In genomic region chr3:105092721-105093505, GRCm38 (mm10) we compare ENCODE assay signal across 37 mouse cellular contexts. TPM values are rescaled to one million over a fixed set of nuclear protein-coding genes. Genes with fewer than 3 reads are reported as not detected.
DNase-seq lines count a peak whose midpoint lies in the region; ATAC-seq and TF ChIP-seq lines count a peak whose summit lies in the region.
"Had no signal": no experiment of that assay in that cellular context is flagged by ENCODE, and none has a peak within 500 bp of the region (broad histone marks: within the 10 kb centered on the region; RNA-seq: fewer than 3 reads in every experiment).

No protein-coding gene starts in this region.

- H3K27ac ChIP-seq in kidney, postnatal 0 days, result no peak overlapping the region
- H3K27ac ChIP-seq in kidney, embryonic 16.5 days (ENCODE audit: low read length), result no peak overlapping the region
- 0 out of 2 replicates have a peak overlapping the region, but pooled peaks have one; percentile 49 for H3K27ac ChIP-seq in midbrain, embryonic 14.5 days (replicated peaks; ENCODE audit: low read depth, low read length)
- H3K27ac ChIP-seq in midbrain, embryonic 10.5 days (replicated peaks), result no peak overlapping the region; the same call in 1 of the 2 replicates
- H3K27ac ChIP-seq: embryonic facial prominence, embryonic 10.5 days; embryonic facial prominence, embryonic 15.5 days; forebrain, embryonic 12.5 days; hindbrain, embryonic 14.5 days; limb, embryonic 15.5 days; liver, embryonic 13.5 days had no signal

- H3K27me3 ChIP-seq in kidney, postnatal 0 days (ENCODE audit: insufficient read depth, low read length), result no peaks in the 10 kb centered on the region
- H3K27me3 ChIP-seq in kidney, embryonic 16.5 days (ENCODE audit: insufficient read depth, low read length), result no peaks in the 10 kb centered on the region
- H3K27me3 ChIP-seq in midbrain, embryonic 14.5 days (ENCODE audit: control insufficient read depth, insufficient read depth, low read length), result no peaks in the 10 kb centered on the region
- 0 out of 2 replicates have a peak, but pooled peaks cover 5% of the 10 kb centered on the region for H3K27me3 ChIP-seq in midbrain, embryonic 10.5 days (ENCODE audit: low read depth, poor library complexity, severe bottlenecking)
- H3K27me3 ChIP-seq: embryonic facial prominence, embryonic 15.5 days; forebrain, embryonic 12.5 days; limb, embryonic 15.5 days; liver, embryonic 13.5 days had no signal

- no peak overlapping the region for H3K4me2 ChIP-seq in kidney, postnatal 0 days (ENCODE audit: low read length)
- H3K4me2 ChIP-seq in kidney, embryonic 16.5 days (replicated peaks; ENCODE audit: low read depth, low read length), result no peak overlapping the region
- H3K4me2 ChIP-seq in midbrain, embryonic 14.5 days (ENCODE audit: low read length), result no peak overlapping the region
- H3K4me2 ChIP-seq: embryonic facial prominence, embryonic 15.5 days; forebrain, embryonic 12.5 days; heart, embryonic 11.5 days; hindbrain, embryonic 14.5 days; limb, embryonic 15.5 days; liver, embryonic 13.5 days had no signal

- no peak overlapping the region for H3K4me3 ChIP-seq in kidney, postnatal 0 days (replicated peaks; ENCODE audit: low read depth, low read length)
- H3K4me3 ChIP-seq in kidney, embryonic 16.5 days (ENCODE audit: low read length), result no peak overlapping the region
- H3K4me3 ChIP-seq in midbrain, embryonic 14.5 days (replicated peaks; ENCODE audit: low read depth, low read length), result no peak overlapping the region
- no peak overlapping the region for H3K4me3 ChIP-seq in midbrain, embryonic 10.5 days
- H3K4me3 ChIP-seq: embryonic facial prominence, embryonic 10.5 days; embryonic facial prominence, embryonic 15.5 days; forebrain, embryonic 12.5 days; limb, embryonic 15.5 days; liver, embryonic 13.5 days; megakaryocyte, embryonic 14.5 days had no signal

- no peaks in the 10 kb centered on the region for H3K4me1 ChIP-seq in kidney, postnatal 0 days (replicated peaks; ENCODE audit: insufficient read depth, low read length)
- peaks cover 5% of the 10 kb centered on the region for H3K4me1 ChIP-seq in kidney, embryonic 16.5 days (ENCODE audit: insufficient read depth, low read length)
- H3K4me1 ChIP-seq in midbrain, embryonic 14.5 days (ENCODE audit: control insufficient read depth, insufficient read depth, low read length), result peaks cover 3% of the 10 kb centered on the region; the same call in 1 of the 2 replicates
- peaks cover 8% of the 10 kb centered on the region; the same call in 1 of the 2 replicates for H3K4me1 ChIP-seq in midbrain, embryonic 10.5 days
- H3K4me1 ChIP-seq: embryonic facial prominence, embryonic 10.5 days; liver, embryonic 13.5 days; megakaryocyte, embryonic 14.5 days had no signal

- 49% methylated on average over 11 of the region's 11 CpGs for WGBS in kidney, postnatal 0 days
- 48% methylated on average over 11 of the region's 11 CpGs for WGBS in kidney, embryonic 16.5 days
- WGBS in midbrain, embryonic 14.5 days, result 65% methylated on average over 11 of the region's 11 CpGs
- 71% methylated on average over 11 of the region's 11 CpGs for WGBS in midbrain, embryonic 10.5 days

- H3K36me3 ChIP-seq in kidney, postnatal 0 days (ENCODE audit: insufficient read depth, low read length), result no peaks in the 10 kb centered on the region
- H3K36me3 ChIP-seq in kidney, embryonic 16.5 days (ENCODE audit: insufficient read depth, low read length), result no peaks in the 10 kb centered on the region
- no peaks in the 10 kb centered on the region for H3K36me3 ChIP-seq in midbrain, embryonic 14.5 days (ENCODE audit: control insufficient read depth, insufficient read depth, low read length)
- H3K36me3 ChIP-seq in midbrain, embryonic 10.5 days, result no peaks in the 10 kb centered on the region
- H3K36me3 ChIP-seq: embryonic facial prominence, embryonic 10.5 days; embryonic facial prominence, embryonic 15.5 days; forebrain, embryonic 12.5 days; limb, embryonic 15.5 days; liver, embryonic 13.5 days had no signal

- H3K9me3 ChIP-seq in kidney, postnatal 0 days (replicated peaks; ENCODE audit: low read length), result no peaks in the 10 kb centered on the region
- no peaks in the 10 kb centered on the region for H3K9me3 ChIP-seq in kidney, embryonic 16.5 days (ENCODE audit: low read length)
- H3K9me3 ChIP-seq in midbrain, embryonic 14.5 days (ENCODE audit: control insufficient read depth, low read length), result no peaks in the 10 kb centered on the region
- H3K9me3 ChIP-seq in midbrain, embryonic 10.5 days (replicated peaks), result no peaks in the 10 kb centered on the region
- H3K9me3 ChIP-seq: embryonic facial prominence, embryonic 10.5 days; embryonic facial prominence, embryonic 15.5 days; forebrain, embryonic 12.5 days; limb, embryonic 15.5 days; liver, embryonic 13.5 days; megakaryocyte, embryonic 14.5 days had no signal

- TF ChIP-seq CTCF in kidney, postnatal 0 days (IDR thresholded peaks at IDR 0.05; ENCODE audit: low read depth), result no peak

- DNase-seq in heart, adult 11 months, result peak; percentile 46
- no peak for DNase-seq in heart, postnatal 4 days
- DNase-seq in kidney, postnatal 0 days (ENCODE audit: low spot score), result peak; percentile 17
- DNase-seq in midbrain, embryonic 14.5 days, result no peak
- DNase-seq in midbrain, embryonic 10.5 days (ENCODE audit: low spot score), result no peak
- DNase-seq in kidney, postnatal 4 days, result peak; percentile 25 to 44
- DNase-seq: adrenal gland, adult 2 months; adrenal gland, postnatal 36 days; cerebellum, adult 2 months; cerebellum, postnatal 25 days; forebrain, postnatal 0 days; gastrocnemius, postnatal 10 days; layer of hippocampus, postnatal 36 days; left cerebral cortex, postnatal 4 days; liver, embryonic 13.5 days; lung, adult 18-20 months; lung, postnatal 4 days; right cerebral cortex, adult 18-20 months; spleen, adult 18-20 months; thymus, adult 18-20 months; thymus, postnatal 25 days had no signal

- ATAC-seq in kidney, postnatal 0 days (replicated peaks; ENCODE audit: low FRiP score, low read depth), result no peak
- ATAC-seq in kidney, embryonic 16.5 days (ENCODE audit: low FRiP score, low TSS enrichment), result no peak
- no peak for ATAC-seq in midbrain, embryonic 14.5 days (ENCODE audit: low FRiP score, low TSS enrichment)
- no peak for ATAC-seq in CD4-positive, CD25-positive, alpha-beta regulatory T cell, adult 4 months
- ATAC-seq: forebrain, postnatal 0 days; lung, postnatal 0 days had no signal

- no peak overlapping the region for H3K9ac ChIP-seq in kidney, postnatal 0 days (ENCODE audit: low read depth, low read length)
- no peak overlapping the region for H3K9ac ChIP-seq in kidney, embryonic 16.5 days (replicated peaks; ENCODE audit: low read length)
- no peak overlapping the region for H3K9ac ChIP-seq in midbrain, embryonic 14.5 days (replicated peaks; ENCODE audit: low read length)
- H3K9ac ChIP-seq: embryonic facial prominence, embryonic 15.5 days; forebrain, embryonic 12.5 days; forebrain, postnatal 0 days; hindbrain, embryonic 14.5 days; limb, embryonic 15.5 days; liver, embryonic 13.5 days had no signal

RNA-seq across cellular contexts. Expression of gene 4930564D02Rik, which starts 26.3 kb away (rescaled TPM):
- not detected for total RNA-seq in heart, postnatal 4 days (2021)
- polyA plus RNA-seq in kidney, postnatal 0 days (2015; fragmentation: Nextera tagmentation; extraction: Ambion mirVana), result not detected in 2 replicates
- polyA plus RNA-seq in kidney, embryonic 16.5 days (2015; fragmentation: Nextera tagmentation; extraction: Ambion mirVana), result not detected in 2 replicates
- not detected in 2 replicates for polyA plus RNA-seq in midbrain, embryonic 14.5 days (2014; fragmentation: Nextera tagmentation; extraction: Ambion mirVana)
- not detected in 2 replicates for polyA plus RNA-seq in midbrain, embryonic 10.5 days (2016; fragmentation: Nextera tagmentation; extraction: Ambion mirVana)
- polyA plus RNA-seq in CD4-positive, CD25-positive, alpha-beta regulatory T cell, adult 4 months (2017; shearing (Covaris generic)), result not detected
- total RNA-seq: adrenal gland, adult 2 months; adrenal gland, postnatal 36 days; forebrain, postnatal 0 days; gastrocnemius, postnatal 10 days; granulocyte monocyte progenitor cell, adult 5-6 weeks; hematopoietic stem cell, adult 5-6 weeks; layer of hippocampus, postnatal 36 days; left cerebral cortex, postnatal 4 days; MEL had no signal
- polyA plus RNA-seq: adrenal gland, adult 2 months; cerebellum, adult 2 months; embryonic facial prominence, embryonic 10.5 days; embryonic facial prominence, embryonic 15.5 days; forebrain, embryonic 12.5 days; forebrain, postnatal 0 days; heart, embryonic 11.5 days; heart, postnatal 0 days; hindbrain, embryonic 14.5 days; large intestine, adult 2 months; limb, embryonic 15.5 days; liver, embryonic 13.5 days; lung, postnatal 0 days; stomach, postnatal 0 days had no signal

RNA-seq across cellular contexts. Expression of gene Cttnbp2nl, which starts 40.0 kb away (rescaled TPM):
- 10 to 100 TPM; 35.3 to 36.3 TPM for total RNA-seq in heart, postnatal 4 days (2021)
- 26.4 and 26.5 TPM in 2 replicates for polyA plus RNA-seq in kidney, postnatal 0 days (2015; fragmentation: Nextera tagmentation; extraction: Ambion mirVana)
- 28.6 and 29.3 TPM in 2 replicates for polyA plus RNA-seq in kidney, embryonic 16.5 days (2015; fragmentation: Nextera tagmentation; extraction: Ambion mirVana)
- polyA plus RNA-seq in midbrain, embryonic 14.5 days (2014; fragmentation: Nextera tagmentation; extraction: Ambion mirVana), result 36.5 and 59.7 TPM in 2 replicates
- 35.0 and 47.1 TPM in 2 replicates for polyA plus RNA-seq in midbrain, embryonic 10.5 days (2016; fragmentation: Nextera tagmentation; extraction: Ambion mirVana)
- under 1 TPM in 1 of 2 experiments, not detected in 1; 0.15 TPM for polyA plus RNA-seq in CD4-positive, CD25-positive, alpha-beta regulatory T cell, adult 4 months (2017; shearing (Covaris generic))

Comparison
In these comparisons a context has a peak if more than half of its experiments do, and no peak if none do; other contexts are left out.
1. DNase-seq: peak in heart, adult 11 months (single experiment), kidney, postnatal 0 days (single experiment) and kidney, postnatal 4 days (2 of 2); none in heart, postnatal 4 days (single experiment), midbrain, embryonic 14.5 days (single experiment) and midbrain, embryonic 10.5 days (single experiment).
2. RNA of gene Cttnbp2nl, which starts 40.0 kb away (polyA plus RNA-seq): 36.5 to 59.7 TPM in midbrain, embryonic 14.5 days, 35.0 to 47.1 TPM in midbrain, embryonic 10.5 days, 28.6 to 29.3 TPM in kidney, embryonic 16.5 days and 26.4 to 26.5 TPM in kidney, postnatal 0 days; 0.15 TPM in CD4-positive, CD25-positive, alpha-beta regulatory T cell, adult 4 months; every median in the first group is over 10 times any median in the second.